Comparison of ENCODE assay signal across 20 mouse cellular contexts in genomic region chr9:64462870-64463269, GRCm38 (mm10).
"Had no signal": no experiment of that assay in that cellular context is flagged by ENCODE, and none has a peak within 500 bp of the region (broad histone marks: within the 10 kb centered on the region; RNA-seq: fewer than 3 reads in every experiment).

No protein-coding gene starts in this region.

- H3K4me1 ChIP-seq: liver, embryonic 12.5 days; liver, embryonic 15.5 days had no signal

- DNase-seq: layer of hippocampus, adult 9-11 months; left cerebral cortex, postnatal 4 days; liver; lung, adult 18-20 months; lung, postnatal 10 days; lung, postnatal 36 days; midbrain, embryonic 14.5 days; thymus, adult 18-20 months; thymus, postnatal 14 days; thymus, postnatal 4 days had no signal

- H3K9me3 ChIP-seq: limb, embryonic 13.5 days; liver, embryonic 12.5 days; liver, embryonic 15.5 days; lung, embryonic 15.5 days; megakaryocyte, embryonic 14.5 days had no signal

- H3K27ac ChIP-seq: layer of hippocampus, adult 2 months; left cerebral cortex, adult 2 months; limb, embryonic 13.5 days; liver, embryonic 12.5 days; liver, embryonic 15.5 days; lung, embryonic 15.5 days had no signal

- H3K36me3 ChIP-seq: limb, embryonic 13.5 days; liver, embryonic 12.5 days; liver, embryonic 15.5 days; lung, embryonic 15.5 days had no signal

- H3K4me2 ChIP-seq: limb, embryonic 13.5 days; liver, embryonic 12.5 days; liver, embryonic 15.5 days; lung, embryonic 15.5 days; midbrain, embryonic 11.5 days had no signal

- H3K9ac ChIP-seq: limb, embryonic 13.5 days; liver, embryonic 12.5 days; liver, embryonic 15.5 days; lung, embryonic 15.5 days had no signal

- ATAC-seq: inflammation-experienced regulatory T-cells, adult 6 months; intestine, embryonic 16.5 days; liver, embryonic 12.5 days had no signal

- H3K4me3 ChIP-seq: layer of hippocampus, adult 2 months; left cerebral cortex, adult 2 months; limb, embryonic 13.5 days; liver, embryonic 12.5 days; liver, embryonic 15.5 days; lung, embryonic 15.5 days; megakaryocyte, embryonic 14.5 days had no signal

- H3K27me3 ChIP-seq: lung, embryonic 15.5 days had no signal
